Mouse (Mus musculus) limb, embryonic 13.5 days (tissue): ENCODE measurements around the gene Mtx2. TPM values are rescaled to one million over a fixed set of nuclear protein-coding genes. Genes with fewer than 3 reads are reported as not detected.

ENCODE experiments used
- polyA plus RNA-seq: library from polyadenylated mRNA; unstranded; fragments of >200 nt; fragmentation: Nextera tagmentation; extraction: Ambion mirVana; gene quantifications from 2 replicates; pipeline ENCODE4 v1.2.1, GENCODE M21; 2015

Gene Mtx2
- polyA plus RNA-seq, 1 experiment from 2014 or later = 121 TPM

Other genes with a start within 250 kb of the Mtx2 start
- 53.2 and 55.4 TPM in 2 replicates for gene Lnpk, start 246.4 kb upstream of the Mtx2 start, polyA plus RNA-seq
- gene Evx2, start 166.2 kb upstream of the Mtx2 start, polyA plus RNA-seq = 2.3 and 3.2 TPM in 2 replicates
- gene Hoxd13, start 157.5 kb upstream of the Mtx2 start, polyA plus RNA-seq = 48.5 and 55.5 TPM in 2 replicates
- gene Hoxd12, start 150.8 kb upstream of the Mtx2 start, polyA plus RNA-seq = 59.3 and 67.1 TPM in 2 replicates
- gene Hoxd11, start 146.2 kb upstream of the Mtx2 start, polyA plus RNA-seq = 19.1 TPM in 2 replicates
- gene Hoxd10, start 133.9 kb upstream of the Mtx2 start, polyA plus RNA-seq = 26.0 and 26.2 TPM in 2 replicates
- 10.7 and 10.9 TPM in 2 replicates for gene Hoxd9, start 128.1 kb upstream of the Mtx2 start, polyA plus RNA-seq
- 7.3 and 7.5 TPM in 2 replicates for gene Hoxd8, start 121.2 kb upstream of the Mtx2 start, polyA plus RNA-seq
- 0.84 and 0.88 TPM in 2 replicates for gene Hoxd3, start 113.9 kb upstream of the Mtx2 start, polyA plus RNA-seq
- 0.32 and 0.55 TPM in 2 replicates for gene Hoxd4, start 113.9 kb upstream of the Mtx2 start, polyA plus RNA-seq
- 0.08 and 0.26 TPM in 2 replicates for gene Gm28230, start 99.1 kb upstream of the Mtx2 start, polyA plus RNA-seq
- gene Hoxd1, start 62.8 kb upstream of the Mtx2 start, polyA plus RNA-seq = 0.61 and 0.69 TPM in 2 replicates